Mouse (Mus musculus) effector memory CD4-positive, alpha-beta T cell, adult 7 months (primary cell): Measurements from ENCODE around the gene Rergl. TPM values are rescaled to one million over a fixed set of nuclear protein-coding genes. Genes with fewer than 3 reads are reported as not detected.

Source experiments
- polyA plus RNA-seq: library from polyadenylated mRNA; unstranded; fragments of 100-300 nt; shearing (Covaris generic); gene quantifications from one replicate; pipeline ENCODE4 v1.2.1, GENCODE M21; 2017

Gene Rergl
- not detected for polyA plus RNA-seq

DNA sequence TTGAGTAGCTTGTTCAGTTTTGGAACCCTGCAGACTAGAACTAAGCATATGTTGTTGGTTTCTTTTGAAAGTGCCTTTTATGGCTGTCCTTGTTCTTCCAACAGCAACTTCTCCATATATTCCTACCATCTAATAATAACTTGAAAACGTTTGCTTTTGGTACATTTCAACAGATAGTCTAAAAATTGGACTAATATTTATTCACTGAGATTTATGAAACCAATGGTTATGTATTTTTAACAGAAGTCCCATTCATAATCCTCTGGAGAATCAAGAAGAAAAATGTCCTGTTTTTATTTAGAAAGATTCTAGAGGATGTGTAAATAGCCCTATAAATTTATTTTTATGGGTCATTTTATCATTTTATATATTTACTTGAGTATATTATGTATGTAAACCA, at the start of gene Rergl:
Rergl (minus strand) TSS at position 101 of the 400 bp plus-strand sequence.

Other genes starting within 250 kb of the Rergl start
- gene Pik3c2g, start 85.2 kb upstream of the Rergl start, polyA plus RNA-seq = 0.74 TPM